Mouse (Mus musculus): Measurements from ENCODE around the gene Fam19a5. TPM values are rescaled to one million over a fixed set of nuclear protein-coding genes. Genes with fewer than 3 reads are reported as not detected.

Gene Fam19a5
- total RNA-seq, 2 experiments from 2014 or later = 114 to 115 TPM

GRCm38 (mm10) chr15:87656496-87657155 is 112.5 kb downstream of the Fam19a5 start:
- no peak for DNase-seq (ENCODE audit: low spot score in 2 of 2)

- DNase-seq (ENCODE audit: low spot score in 2 of 2) = no peak
Measured at GRCm38 (mm10) chr15:87659729-87660128, 115.6 kb downstream of the Fam19a5 start.

DNA sequence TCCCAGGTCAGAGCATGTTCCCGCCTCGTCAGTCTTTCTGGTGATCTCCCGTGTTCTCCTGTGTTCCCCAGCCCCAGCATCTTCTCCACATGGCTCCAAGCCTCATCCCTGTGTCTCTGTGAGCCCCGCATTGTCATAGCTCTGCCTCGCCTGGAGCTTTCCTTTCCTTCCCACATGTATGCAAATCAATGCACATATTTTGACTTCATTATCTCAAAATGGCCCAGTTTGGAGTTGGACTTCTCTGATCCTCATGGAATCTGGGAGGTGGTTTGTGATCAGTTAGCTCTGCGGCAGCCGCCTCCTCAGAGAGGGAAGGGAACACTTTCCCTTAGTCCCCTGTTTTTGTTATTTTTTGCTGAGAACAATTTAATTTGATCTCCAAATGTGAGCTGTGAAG is 117.9 kb downstream of the Fam19a5 start:
- DNase-seq (ENCODE audit: low spot score in 2 of 2) = peak; percentile 38 to 61

DNA sequence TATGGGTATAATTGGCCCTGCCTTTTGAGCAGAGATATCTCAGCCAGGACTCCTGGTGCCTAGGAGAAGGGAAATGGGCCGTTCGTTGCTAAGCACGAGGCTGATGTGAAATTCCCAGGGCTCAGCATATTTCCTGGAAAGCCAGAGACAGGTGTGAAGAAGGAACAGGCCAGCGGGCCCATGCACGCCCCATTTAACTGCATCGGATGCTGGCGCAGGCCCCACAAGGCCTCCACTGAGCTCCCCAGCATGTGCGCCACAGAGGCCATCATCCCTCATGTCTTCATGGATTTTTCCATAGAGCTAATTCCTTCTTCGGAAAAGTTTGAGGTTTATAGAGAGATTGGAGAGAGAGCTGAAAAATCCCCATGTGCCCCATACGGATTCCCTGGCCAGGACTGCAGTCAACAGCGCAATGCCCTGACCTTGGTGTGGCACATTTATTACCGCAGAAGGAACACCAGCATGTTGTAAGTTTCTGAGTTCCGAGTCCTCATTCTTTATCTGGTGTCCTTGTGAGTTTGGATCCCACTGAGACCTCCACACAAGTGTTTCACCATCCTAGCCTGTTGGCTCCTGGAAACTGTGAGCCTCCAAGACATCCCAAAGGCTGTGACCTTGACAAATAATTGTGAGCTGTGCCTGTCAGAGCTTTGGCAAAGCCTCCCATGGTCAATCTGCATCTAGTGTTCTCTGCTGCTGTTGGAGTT is 122.1 kb downstream of the Fam19a5 start:
- no peak for DNase-seq (ENCODE audit: low spot score in 2 of 2)

DNA sequence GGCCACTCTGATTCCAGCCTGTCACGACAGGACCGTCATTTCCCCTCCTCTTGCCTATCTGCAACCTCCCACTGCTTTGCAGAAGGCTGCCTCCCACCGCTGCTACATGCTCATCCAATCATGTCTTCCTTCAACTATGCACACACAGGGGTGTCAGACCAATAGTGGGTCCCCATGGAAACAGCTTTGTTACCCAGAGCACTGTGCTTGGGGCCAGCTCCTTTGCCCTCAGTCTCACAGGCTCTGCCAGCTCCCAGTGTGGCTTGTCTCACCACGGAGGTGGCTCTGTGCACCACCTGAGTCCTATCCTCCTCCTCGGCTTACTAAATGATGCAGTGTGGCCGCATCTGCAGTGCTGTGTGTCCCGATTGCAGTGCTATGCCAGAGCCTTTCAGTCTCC is 123.3 kb downstream of the Fam19a5 start:
- no peak for DNase-seq (ENCODE audit: low spot score in 2 of 2)

GRCm38 (mm10) chr15:87668112-87668511 is 124.0 kb downstream of the Fam19a5 start:
- no peak for DNase-seq (ENCODE audit: low spot score in 2 of 2)

- no peak for DNase-seq (ENCODE audit: low spot score in 2 of 2)
Measured at GRCm38 (mm10) chr15:87671929-87672328, 127.8 kb downstream of the Fam19a5 start.

DNA sequence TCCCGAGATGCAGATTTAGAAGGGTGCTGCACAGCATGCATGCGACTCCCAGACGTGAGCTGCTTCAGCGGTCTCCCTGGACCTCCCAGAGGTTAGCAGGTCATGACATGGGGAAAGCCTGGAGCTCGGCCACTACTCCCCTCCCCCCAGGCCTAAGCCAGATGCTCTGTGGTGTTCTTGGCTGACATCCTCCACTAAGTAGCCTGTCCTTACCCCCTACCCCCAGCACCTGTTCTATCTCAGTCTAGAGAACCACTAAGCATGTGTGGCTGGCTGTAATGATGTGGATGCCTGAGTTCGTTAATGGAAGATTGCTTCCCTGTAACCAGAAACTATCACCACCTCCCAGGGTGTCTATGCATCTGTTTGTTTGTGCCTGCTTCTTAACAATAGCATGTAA is 134.6 kb downstream of the Fam19a5 start:
- DNase-seq (ENCODE audit: low spot score in 2 of 2) = no peak

DNA sequence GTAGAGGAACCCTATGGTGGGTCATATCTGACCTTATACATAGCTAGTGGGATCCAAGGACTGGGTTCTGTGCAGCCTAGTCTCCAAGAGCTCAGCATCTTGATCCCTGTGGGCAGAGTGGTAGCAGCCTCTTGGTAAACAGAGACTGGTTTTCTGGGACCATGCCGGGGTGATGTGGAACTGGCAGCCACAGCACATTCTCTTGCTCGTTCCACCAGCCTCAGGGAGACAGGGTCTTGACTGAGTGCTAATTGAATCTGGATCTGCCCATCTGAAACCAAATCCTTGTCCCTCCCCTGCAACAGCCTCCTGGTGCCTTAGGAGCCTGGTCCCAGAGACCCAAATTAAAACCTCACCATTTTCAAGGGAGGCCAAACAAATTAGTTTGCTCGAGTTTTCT is 138.3 kb downstream of the Fam19a5 start:
- no peak for DNase-seq (ENCODE audit: low spot score in 2 of 2)

- no peak for DNase-seq (ENCODE audit: low spot score in 2 of 2)
Measured at GRCm38 (mm10) chr15:87686415-87687040, 142.4 kb downstream of the Fam19a5 start.

DNA sequence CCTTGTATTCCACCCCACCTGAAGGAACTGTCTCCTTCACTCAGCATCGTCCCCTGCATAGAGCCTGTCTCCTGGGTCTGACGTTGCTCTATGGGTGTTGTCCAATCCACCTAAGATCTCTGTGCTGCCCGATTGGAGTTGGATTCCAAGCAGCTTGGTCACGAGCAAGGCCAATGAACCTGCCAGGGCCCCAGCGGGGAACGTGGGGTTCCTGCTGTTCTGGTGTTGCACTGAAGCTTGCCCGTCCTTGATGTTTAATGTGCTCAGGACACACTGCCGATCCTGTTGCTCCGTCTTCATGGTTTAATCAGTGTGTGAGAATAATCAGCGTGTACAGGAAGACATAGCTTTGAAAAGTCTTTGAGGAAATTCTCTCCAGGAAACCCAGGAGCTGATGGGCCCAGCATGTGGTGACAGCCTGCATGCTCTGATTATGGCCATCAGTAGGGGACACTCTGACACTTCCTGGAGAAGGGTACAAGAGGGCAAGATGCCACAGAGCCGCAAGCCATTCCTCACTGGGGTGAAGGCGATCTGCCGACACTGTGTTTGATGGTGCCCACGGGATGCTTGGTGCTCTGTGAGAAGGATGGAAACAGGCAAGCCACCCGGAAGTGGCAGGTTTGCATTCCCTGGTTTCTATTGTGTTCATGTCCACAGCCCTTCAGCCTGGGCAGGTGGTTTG is 147.3 kb downstream of the Fam19a5 start:
- DNase-seq (ENCODE audit: low spot score in 2 of 2) = no peak

GRCm38 (mm10) chr15:87691958-87692357 is 147.9 kb downstream of the Fam19a5 start:
- no peak for DNase-seq (ENCODE audit: low spot score in 2 of 2)

DNA sequence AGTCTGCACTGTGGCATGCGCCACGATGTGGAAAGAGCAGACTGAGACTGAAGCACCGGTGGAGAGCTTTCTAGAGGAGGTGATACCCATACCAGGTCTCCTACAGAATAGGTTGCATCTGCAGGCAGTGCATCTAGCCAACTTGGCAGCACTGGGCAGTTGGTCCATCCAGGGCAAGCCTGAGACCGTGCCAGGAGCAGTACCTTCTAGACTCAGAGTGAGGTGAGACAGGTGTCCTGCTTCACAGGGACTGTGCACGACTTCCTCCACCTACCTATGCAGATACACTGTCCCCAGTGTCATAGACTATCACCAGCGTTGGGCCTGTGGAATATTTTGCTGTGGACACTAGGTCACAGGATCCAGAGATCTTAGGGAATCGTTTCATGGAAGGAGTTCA is 148.3 kb downstream of the Fam19a5 start:
- no peak for DNase-seq (ENCODE audit: low spot score in 2 of 2)

DNA sequence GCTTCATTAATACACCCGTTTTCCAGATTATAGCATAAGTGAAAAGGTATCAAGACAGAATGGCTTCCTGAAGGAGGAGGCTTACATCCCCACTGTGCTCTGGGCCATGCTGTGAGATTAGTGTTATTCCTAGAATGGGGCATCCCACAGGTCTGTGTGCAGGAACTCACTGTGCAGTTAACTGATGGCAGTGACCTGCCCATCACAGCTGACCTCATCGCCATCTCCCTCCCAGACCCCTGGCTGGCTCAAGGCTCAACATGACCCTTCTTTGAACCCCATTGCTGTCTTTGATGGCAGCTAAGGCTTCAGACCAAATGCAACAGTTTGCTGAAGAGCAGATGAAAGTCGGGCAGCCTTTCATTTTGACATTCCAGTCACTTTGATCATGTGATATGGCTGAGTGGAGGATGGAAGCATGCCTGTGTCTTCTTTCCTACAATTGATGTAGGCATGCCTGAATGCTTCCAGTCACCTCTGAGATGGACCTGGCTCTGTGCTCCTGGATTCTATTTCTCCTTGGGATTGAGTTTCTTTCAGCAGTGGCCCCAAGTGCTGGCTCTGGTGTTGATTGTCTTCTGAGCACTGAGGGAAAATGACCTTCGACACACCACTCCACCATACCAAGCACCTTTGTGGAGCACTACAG is 148.9 kb downstream of the Fam19a5 start:
- DNase-seq (ENCODE audit: low spot score in 2 of 2) = no peak

DNA sequence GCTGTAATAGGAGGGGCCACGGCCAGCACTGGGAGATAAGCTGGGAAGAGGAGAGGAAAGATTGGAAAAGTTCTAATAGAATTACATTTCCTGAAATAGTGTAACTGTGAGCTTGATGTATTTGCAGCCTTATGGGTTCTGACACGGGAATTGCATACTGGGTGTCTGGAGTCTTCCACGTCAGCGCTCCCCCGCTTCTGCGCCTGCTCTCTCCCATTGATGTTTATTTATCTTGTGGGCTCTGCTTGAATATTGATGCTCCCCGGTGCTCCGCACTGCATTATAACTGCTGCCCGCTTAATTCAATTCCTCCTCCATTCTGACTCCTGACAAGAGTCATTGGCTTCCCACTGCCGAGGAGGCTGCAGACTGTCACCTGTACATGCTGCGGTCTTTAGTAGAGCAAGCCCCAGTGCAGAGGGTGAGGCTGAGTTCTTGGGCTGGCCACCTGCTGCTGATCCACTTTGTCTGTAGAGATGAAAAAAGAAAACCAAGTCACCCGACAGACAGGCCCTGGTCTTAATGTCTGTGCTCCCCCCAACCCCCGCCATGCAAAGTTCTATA is 153.4 kb downstream of the Fam19a5 start:
- DNase-seq (ENCODE audit: low spot score in 2 of 2) = no peak

- DNase-seq (ENCODE audit: low spot score in 2 of 2) = no peak
Measured at GRCm38 (mm10) chr15:87698562-87699320, 154.6 kb downstream of the Fam19a5 start.

DNA sequence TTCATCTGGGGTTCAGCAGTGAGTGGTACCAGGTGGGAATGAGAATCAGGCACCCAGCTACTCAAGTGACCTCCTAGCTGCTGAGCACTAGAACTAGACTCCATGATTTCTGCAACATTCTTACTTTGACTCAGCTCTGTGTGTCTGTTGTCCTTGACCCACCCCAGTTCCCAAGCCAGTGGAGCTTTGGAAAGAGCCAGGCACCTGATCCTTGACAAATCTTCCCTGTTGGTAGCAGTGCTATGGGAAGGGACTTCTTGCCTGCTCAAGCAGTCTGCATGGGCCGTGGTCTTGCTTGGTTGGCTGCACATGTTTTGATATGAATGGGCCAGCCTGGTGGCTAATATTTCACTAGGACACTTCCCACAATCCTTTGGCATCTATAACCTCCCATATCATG is 158.7 kb downstream of the Fam19a5 start:
- DNase-seq (ENCODE audit: low spot score in 2 of 2) = no peak

DNA sequence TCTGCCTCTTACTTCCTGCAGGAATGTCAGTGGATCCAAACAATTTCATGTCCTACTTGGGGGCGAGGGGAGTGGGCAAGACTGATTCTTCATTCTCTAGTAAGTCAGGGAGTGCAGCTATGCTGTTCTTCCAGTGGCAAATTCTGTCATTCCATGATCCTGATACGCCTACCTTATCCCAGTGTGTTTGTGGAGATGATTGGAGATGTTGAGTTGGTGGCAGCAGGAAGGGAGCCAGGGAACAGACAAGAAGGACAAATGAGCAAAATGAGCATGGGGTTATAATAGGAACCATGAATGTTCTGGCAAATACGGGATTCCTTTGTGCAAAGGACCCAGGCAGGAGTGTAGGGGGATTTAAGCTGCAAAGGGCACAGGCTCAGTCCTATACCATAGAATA is 159.2 kb downstream of the Fam19a5 start:
- peak in 1 of 2 experiments; percentile 43 for DNase-seq (ENCODE audit: low spot score in 2 of 2)

DNA sequence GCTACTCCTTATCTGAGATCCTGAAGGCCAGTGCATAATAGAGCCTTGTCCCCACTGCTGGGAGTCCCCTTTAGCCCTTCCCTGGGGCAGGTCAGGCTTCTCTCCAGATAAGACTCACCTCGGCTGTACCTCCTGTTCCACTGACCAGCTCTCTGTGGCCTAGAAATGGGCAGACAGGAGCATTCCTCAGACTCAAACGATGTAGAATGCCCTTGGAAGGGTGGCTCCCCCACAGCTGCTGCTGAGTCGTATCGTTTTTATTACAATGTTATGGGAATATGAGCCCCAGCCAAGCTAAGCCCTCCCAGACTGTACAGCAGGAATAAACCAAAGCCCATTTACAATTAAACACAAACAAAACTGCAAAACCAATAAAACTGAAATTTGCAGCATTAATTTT is 167.7 kb downstream of the Fam19a5 start:
- no peak for DNase-seq (ENCODE audit: low spot score in 2 of 2)

DNA sequence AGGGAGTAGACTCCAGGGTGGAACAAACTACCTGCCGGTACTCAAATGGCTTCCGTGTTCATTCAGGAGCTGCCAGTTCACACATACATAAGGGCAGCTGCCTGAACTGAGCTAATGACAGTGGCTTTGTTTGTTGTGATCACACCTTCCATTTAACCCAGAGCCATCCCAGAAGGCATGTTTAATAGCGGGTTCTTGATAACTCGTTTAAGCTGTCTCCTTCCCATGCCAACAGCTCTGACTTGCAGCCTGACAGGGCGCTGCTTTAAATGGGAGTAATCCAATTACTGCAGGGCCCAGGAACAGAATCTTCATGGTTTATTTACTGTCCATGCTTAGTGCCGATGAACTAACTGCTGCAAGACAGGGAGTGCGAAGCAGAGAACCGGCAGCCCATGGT is 168.1 kb downstream of the Fam19a5 start:
- DNase-seq (ENCODE audit: low spot score in 2 of 2) = no peak
